Mouse (Mus musculus) bone marrow, adult 2 months (tissue): ENCODE measurements around the gene Gna11.

Experiments
- CTCF ChIP-seq: fragments of 200-500 bp; IDR thresholded peaks from 2 replicates; pipeline ENCODE4 v1.5.1; 2011; ENCODE audit warnings: low read length, control low read depth; ENCODE audit not compliant: control insufficient read depth, insufficient read depth
- POLR2A ChIP-seq: fragments of 200-500 bp; IDR thresholded peaks from 2 replicates; pipeline ENCODE4 v1.6.1; 2011; ENCODE audit warnings: low read depth, mild to moderate bottlenecking, control low read depth, low read length, borderline replicate concordance; ENCODE audit not compliant: control insufficient read depth

DNA sequence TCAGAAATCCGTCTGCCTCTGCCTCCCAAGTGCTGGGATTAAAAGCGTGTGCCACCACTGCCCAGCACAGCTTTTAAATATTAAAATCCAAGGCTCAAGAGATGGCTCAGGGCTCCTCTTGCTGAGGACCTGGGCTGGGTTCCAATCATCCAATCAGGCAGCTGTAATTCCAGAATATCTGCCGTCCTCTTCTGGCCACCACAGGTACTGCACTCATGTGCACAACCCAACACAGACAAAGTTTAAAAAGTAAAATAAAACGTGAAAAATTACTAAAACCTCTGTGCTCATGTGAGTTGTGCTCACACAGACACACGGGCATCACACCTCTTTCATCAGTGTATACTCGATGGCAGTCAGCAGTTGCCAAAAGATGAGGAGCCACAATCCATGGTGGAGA lies 8.3 kb downstream of the Gna11 start:
- TF ChIP-seq CTCF (peak; percentile 8; the same call in 1 of the 2 replicates), POLR2A (no peak)
